Mouse (Mus musculus) urinary bladder, postnatal 10 days (tissue): ENCODE results near the gene 4932438H23Rik.

Experiments used
- DNase-seq: peaks from one replicate; pipeline ENCODE4 v3.0.0; 2022; ENCODE audit warnings: low spot score

4932438H23Rik gene

GRCm38 (mm10) chr16:91095022-91095421, at the start of gene 4932438H23Rik:
Gene 4932438H23Rik, minus strand, starts transcription at chr16:91095122.
- no peak for DNase-seq

- no peak for DNase-seq
Observed at GRCm38 (mm10) chr16:91140991-91141630, 46.2 kb upstream of the 4932438H23Rik start.

- no peak for DNase-seq
Observed at GRCm38 (mm10) chr16:91140457-91140856, 45.5 kb upstream of the 4932438H23Rik start.

- no peak for DNase-seq
Observed at GRCm38 (mm10) chr16:91140056-91140455, 45.1 kb upstream of the 4932438H23Rik start.

GRCm38 (mm10) chr16:91139481-91139880, 44.6 kb upstream of the 4932438H23Rik start:
- DNase-seq: no peak

GRCm38 (mm10) chr16:91138736-91139135, 43.8 kb upstream of the 4932438H23Rik start:
- DNase-seq: no peak

GRCm38 (mm10) chr16:91138151-91138550, 43.2 kb upstream of the 4932438H23Rik start:
- no peak for DNase-seq

- no peak for DNase-seq
Observed at GRCm38 (mm10) chr16:91136607-91137006, 41.7 kb upstream of the 4932438H23Rik start.

GRCm38 (mm10) chr16:91129916-91130315, 35.0 kb upstream of the 4932438H23Rik start:
- DNase-seq: no peak

- DNase-seq: no peak
Observed at GRCm38 (mm10) chr16:91128431-91128830, 33.5 kb upstream of the 4932438H23Rik start.

GRCm38 (mm10) chr16:91126734-91127524, 32.0 kb upstream of the 4932438H23Rik start:
- no peak for DNase-seq

GRCm38 (mm10) chr16:91124256-91124655, 29.3 kb upstream of the 4932438H23Rik start:
- DNase-seq: no peak

GRCm38 (mm10) chr16:91123821-91124220, 28.9 kb upstream of the 4932438H23Rik start:
- no peak for DNase-seq

GRCm38 (mm10) chr16:91119879-91120278, 25.0 kb upstream of the 4932438H23Rik start:
- no peak for DNase-seq

- DNase-seq: no peak
Observed at GRCm38 (mm10) chr16:91116696-91117095, 21.8 kb upstream of the 4932438H23Rik start.

- no peak for DNase-seq
Observed at GRCm38 (mm10) chr16:91116006-91116405, 21.1 kb upstream of the 4932438H23Rik start.

- DNase-seq: no peak
Observed at GRCm38 (mm10) chr16:91110999-91111535, 16.1 kb upstream of the 4932438H23Rik start.

GRCm38 (mm10) chr16:91107608-91108007, 12.7 kb upstream of the 4932438H23Rik start:
- no peak for DNase-seq

GRCm38 (mm10) chr16:91105481-91106051, 10.6 kb upstream of the 4932438H23Rik start:
- DNase-seq: no peak

GRCm38 (mm10) chr16:91104821-91105480, 10.0 kb upstream of the 4932438H23Rik start:
- no peak for DNase-seq

- DNase-seq: no peak
Observed at GRCm38 (mm10) chr16:91103386-91103785, 8.5 kb upstream of the 4932438H23Rik start.

- no peak for DNase-seq
Observed at GRCm38 (mm10) chr16:91100484-91100883, 5.6 kb upstream of the 4932438H23Rik start.
